Mouse (Mus musculus): ENCODE results near the gene Eif2b1. TPM values are rescaled to one million over a fixed set of nuclear protein-coding genes. Genes with fewer than 3 reads are reported as not detected.

Eif2b1 gene
- total RNA-seq (2014; fragmentation: Nextera tagmentation) = 43.9 and 72.5 TPM in 2 replicates
- 46.8 and 50.9 TPM in 2 replicates for total RNA-seq (2017)
- 10.3 and 12.0 TPM in 2 replicates for polyA plus RNA-seq (2012)

- TF ChIP-seq GATA2 (IDR thresholded peaks at IDR 0.05; ENCODE audit: borderline replicate concordance, low read depth, low read length) (no peak), CTCF (IDR thresholded peaks at IDR 0.05; ENCODE audit: low read depth, low read length) (no peak), TAL1 (conservative IDR thresholded peaks at IDR 0.05; ENCODE audit: low read depth, low read length) (no peak), GATA1 (IDR thresholded peaks at IDR 0.05; ENCODE audit: borderline replicate concordance, low read length) (no peak)
- peaks cover 74% of the 10 kb centered on the region for H3K36me3 ChIP-seq (replicated peaks)
Measured at GRCm38 (mm10) chr5:124578633-124579317, at the start of gene Eif2b1, which contains the start of gene Gtf2h3. Eif2b1 (minus strand) TSS chr5:124579131. Gtf2h3 (plus strand) TSS chr5:124579140.

GRCm38 (mm10) chr5:124624291-124624690 lies 45.4 kb upstream of the Eif2b1 start:
- DNase-seq (ENCODE audit: low spot score) (no peak), ATAC-seq (ENCODE audit: extremely low read depth, insufficient number of reproducible peaks, low FRiP score, poor library complexity, severe bottlenecking) (no peak)
- Histone ChIP-seq H3K9me3 (replicated peaks) (no peaks in the 10 kb centered on the region), H3K36me3 (replicated peaks) (no peaks in the 10 kb centered on the region), H3K4me3 (ENCODE audit: low read depth, low read length) (no peak overlapping the region), H3K4me1 (ENCODE audit: insufficient read depth, low read depth, low read length) (peaks cover 12% of the 10 kb centered on the region), H3K27me3 (ENCODE audit: insufficient read depth, low read length) (peaks cover 10% of the 10 kb centered on the region)
- TF ChIP-seq GATA1 (IDR thresholded peaks at IDR 0.05; ENCODE audit: borderline replicate concordance, low read length) = no peak
- TF ChIP-seq CTCF (IDR thresholded peaks at IDR 0.05; ENCODE audit: low read depth, low read length) = no peak
- TF ChIP-seq TAL1 (conservative IDR thresholded peaks at IDR 0.05; ENCODE audit: low read depth, low read length) = no peak
- no peak for TF ChIP-seq GATA2 (IDR thresholded peaks at IDR 0.05; ENCODE audit: borderline replicate concordance, low read depth, low read length)
- TF ChIP-seq POLR2AphosphoS5 (IDR thresholded peaks at IDR 0.05; ENCODE audit: insufficient replicate concordance, low read depth, low read length) = no peak

More at GRCm38 (mm10) chr5:124578633-124579317, at the start of gene Eif2b1, which contains the start of gene Gtf2h3:
- ATAC-seq (ENCODE audit: extremely low read depth, insufficient number of reproducible peaks, low FRiP score, poor library complexity, severe bottlenecking) (peak; percentile 74), DNase-seq (ENCODE audit: low spot score) (peak; percentile 84)
- Histone ChIP-seq H3K9me3 (replicated peaks) (no peaks in the 10 kb centered on the region), H3K27me3 (ENCODE audit: insufficient read depth, low read length) (no peaks in the 10 kb centered on the region), H3K4me1 (ENCODE audit: insufficient read depth, low read depth, low read length) (peaks cover 57% of the 10 kb centered on the region), H3K4me3 (ENCODE audit: low read depth, low read length) (peak within 1 kb of the TSS; percentile 74)

GRCm38 (mm10) chr5:124622890-124623289 lies 44.0 kb upstream of the Eif2b1 start:
- Histone ChIP-seq H3K4me1 (ENCODE audit: insufficient read depth, low read depth, low read length) (peaks cover 2% of the 10 kb centered on the region), H3K9me3 (replicated peaks) (no peaks in the 10 kb centered on the region), H3K4me3 (ENCODE audit: low read depth, low read length) (no peak overlapping the region), H3K36me3 (replicated peaks) (no peaks in the 10 kb centered on the region), H3K27me3 (ENCODE audit: insufficient read depth, low read length) (peaks cover 10% of the 10 kb centered on the region)
- ATAC-seq (ENCODE audit: extremely low read depth, insufficient number of reproducible peaks, low FRiP score, poor library complexity, severe bottlenecking) = no peak
- DNase-seq (ENCODE audit: low spot score) = no peak
- no peak for TF ChIP-seq TAL1 (conservative IDR thresholded peaks at IDR 0.05; ENCODE audit: low read depth, low read length)
- no peak for TF ChIP-seq CTCF (IDR thresholded peaks at IDR 0.05; ENCODE audit: low read depth, low read length)
- no peak for TF ChIP-seq GATA2 (IDR thresholded peaks at IDR 0.05; ENCODE audit: borderline replicate concordance, low read depth, low read length)
- no peak for TF ChIP-seq POLR2AphosphoS5 (IDR thresholded peaks at IDR 0.05; ENCODE audit: insufficient replicate concordance, low read depth, low read length)
- TF ChIP-seq GATA1 (IDR thresholded peaks at IDR 0.05; ENCODE audit: borderline replicate concordance, low read length) = no peak

- no peaks in the 10 kb centered on the region for H3K9me3 ChIP-seq (replicated peaks)
- no peak for ATAC-seq (ENCODE audit: extremely low read depth, insufficient number of reproducible peaks, low FRiP score, poor library complexity, severe bottlenecking)
- TF ChIP-seq POLR2AphosphoS5 (IDR thresholded peaks at IDR 0.05; ENCODE audit: insufficient replicate concordance, low read depth, low read length) = no peak
- TF ChIP-seq TAL1 (conservative IDR thresholded peaks at IDR 0.05; ENCODE audit: low read depth, low read length) = no peak
- no peak for TF ChIP-seq CTCF (IDR thresholded peaks at IDR 0.05; ENCODE audit: low read depth, low read length)
- no peak for TF ChIP-seq GATA2 (IDR thresholded peaks at IDR 0.05; ENCODE audit: borderline replicate concordance, low read depth, low read length)
- TF ChIP-seq GATA1 (IDR thresholded peaks at IDR 0.05; ENCODE audit: borderline replicate concordance, low read length) = no peak
- peaks cover 10% of the 10 kb centered on the region for H3K27me3 ChIP-seq (ENCODE audit: insufficient read depth, low read length)
- no peak overlapping the region for H3K4me3 ChIP-seq (ENCODE audit: low read depth, low read length)
- H3K36me3 ChIP-seq (replicated peaks) = no peaks in the 10 kb centered on the region
- no peak for DNase-seq (ENCODE audit: low spot score)
- H3K4me1 ChIP-seq (ENCODE audit: insufficient read depth, low read depth, low read length) = no peaks in the 10 kb centered on the region; the same call in 1 of the 2 replicates
Measured at GRCm38 (mm10) chr5:124621362-124621761, 42.4 kb upstream of the Eif2b1 start.

GRCm38 (mm10) chr5:124618711-124619110 lies 39.8 kb upstream of the Eif2b1 start:
- H3K9me3 ChIP-seq (replicated peaks) = no peaks in the 10 kb centered on the region
- no peak for TF ChIP-seq GATA1 (IDR thresholded peaks at IDR 0.05; ENCODE audit: borderline replicate concordance, low read length)
- TF ChIP-seq TAL1 (conservative IDR thresholded peaks at IDR 0.05; ENCODE audit: low read depth, low read length) = no peak
- TF ChIP-seq CTCF (IDR thresholded peaks at IDR 0.05; ENCODE audit: low read depth, low read length) = no peak
- no peak for TF ChIP-seq POLR2AphosphoS5 (IDR thresholded peaks at IDR 0.05; ENCODE audit: insufficient replicate concordance, low read depth, low read length)
- no peak for TF ChIP-seq GATA2 (IDR thresholded peaks at IDR 0.05; ENCODE audit: borderline replicate concordance, low read depth, low read length)
- H3K27me3 ChIP-seq (ENCODE audit: insufficient read depth, low read length) = peaks cover 7% of the 10 kb centered on the region
- DNase-seq (ENCODE audit: low spot score) (no peak), ATAC-seq (ENCODE audit: extremely low read depth, insufficient number of reproducible peaks, low FRiP score, poor library complexity, severe bottlenecking) (no peak)
- H3K4me1 ChIP-seq (ENCODE audit: insufficient read depth, low read depth, low read length) = no peaks in the 10 kb centered on the region; the same call in 1 of the 2 replicates
- no peaks in the 10 kb centered on the region for H3K36me3 ChIP-seq (replicated peaks)
- no peak overlapping the region for H3K4me3 ChIP-seq (ENCODE audit: low read depth, low read length)

GRCm38 (mm10) chr5:124614709-124615108 lies 35.8 kb upstream of the Eif2b1 start:
- Histone ChIP-seq H3K4me3 (ENCODE audit: low read depth, low read length) (no peak overlapping the region), H3K27me3 (ENCODE audit: insufficient read depth, low read length) (0 out of 2 replicates have a peak, but pooled peaks cover 3% of the 10 kb centered on the region), H3K9me3 (replicated peaks) (no peaks in the 10 kb centered on the region), H3K36me3 (replicated peaks) (no peaks in the 10 kb centered on the region), H3K4me1 (ENCODE audit: insufficient read depth, low read depth, low read length) (no peaks in the 10 kb centered on the region; the same call in 1 of the 2 replicates)
- no peak for DNase-seq (ENCODE audit: low spot score)
- ATAC-seq (ENCODE audit: extremely low read depth, insufficient number of reproducible peaks, low FRiP score, poor library complexity, severe bottlenecking) = no peak
- TF ChIP-seq GATA2 (IDR thresholded peaks at IDR 0.05; ENCODE audit: borderline replicate concordance, low read depth, low read length) (no peak), TAL1 (conservative IDR thresholded peaks at IDR 0.05; ENCODE audit: low read depth, low read length) (no peak), GATA1 (IDR thresholded peaks at IDR 0.05; ENCODE audit: borderline replicate concordance, low read length) (no peak), POLR2AphosphoS5 (IDR thresholded peaks at IDR 0.05; ENCODE audit: insufficient replicate concordance, low read depth, low read length) (no peak), CTCF (IDR thresholded peaks at IDR 0.05; ENCODE audit: low read depth, low read length) (no peak)

Measured in G1E (cell line).